Mouse (Mus musculus): ENCODE measurements around the gene Depdc1b.

Gene Depdc1b

GRCm38 (mm10) chr13:108317414-108317813, 1.3 kb downstream of the Depdc1b start:
- no peak for DNase-seq

DNA sequence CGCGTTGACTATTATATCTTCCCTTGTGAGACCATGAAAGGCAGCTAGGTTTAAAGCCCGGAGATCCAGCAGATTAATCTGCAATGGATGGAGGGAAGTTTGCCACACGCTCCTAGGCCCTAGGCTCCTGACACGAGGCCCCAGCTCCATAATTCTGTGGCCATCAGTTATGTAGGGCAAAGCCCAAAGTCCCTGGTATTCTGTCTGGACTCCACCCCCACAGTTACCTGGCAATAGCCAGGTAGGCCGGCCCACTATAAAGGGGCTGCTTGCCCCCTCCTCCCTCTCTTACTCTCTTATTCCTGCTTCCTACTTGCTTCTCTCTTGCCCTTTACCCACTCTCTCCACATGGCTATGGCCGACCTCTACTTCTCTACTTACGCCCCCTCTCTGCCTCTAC, 2.9 kb downstream of the Depdc1b start:
- no peak for DNase-seq

GRCm38 (mm10) chr13:108320216-108320615, 4.1 kb downstream of the Depdc1b start:
- no peak for DNase-seq

- no peak for DNase-seq
Observed at GRCm38 (mm10) chr13:108322466-108322865, 6.3 kb downstream of the Depdc1b start.

GRCm38 (mm10) chr13:108323317-108323716, 7.2 kb downstream of the Depdc1b start:
- DNase-seq: no peak

- peak in 1 of 2 experiments; percentile 39 for DNase-seq
Observed at GRCm38 (mm10) chr13:108323866-108324829, 8.0 kb downstream of the Depdc1b start.

DNA sequence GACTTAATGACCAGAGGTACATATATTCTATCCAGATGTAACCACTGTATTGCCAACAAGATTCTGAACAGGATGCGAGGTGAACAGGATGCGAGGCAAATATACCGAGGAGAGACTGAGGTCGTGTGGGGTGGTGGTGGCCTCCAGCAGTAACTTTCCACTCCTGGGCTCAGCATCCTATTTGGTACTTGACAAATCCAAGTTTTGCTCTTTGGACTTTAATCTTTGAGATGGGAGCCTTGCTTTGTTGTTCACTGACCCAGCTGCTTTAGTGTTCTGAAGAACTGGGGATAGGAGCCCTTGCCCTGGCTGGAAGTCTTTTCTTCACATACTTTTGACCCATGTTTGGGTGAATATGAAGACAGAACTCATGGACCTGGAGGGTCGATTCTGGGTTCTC, 9.7 kb downstream of the Depdc1b start:
- DNase-seq: no peak

DNA sequence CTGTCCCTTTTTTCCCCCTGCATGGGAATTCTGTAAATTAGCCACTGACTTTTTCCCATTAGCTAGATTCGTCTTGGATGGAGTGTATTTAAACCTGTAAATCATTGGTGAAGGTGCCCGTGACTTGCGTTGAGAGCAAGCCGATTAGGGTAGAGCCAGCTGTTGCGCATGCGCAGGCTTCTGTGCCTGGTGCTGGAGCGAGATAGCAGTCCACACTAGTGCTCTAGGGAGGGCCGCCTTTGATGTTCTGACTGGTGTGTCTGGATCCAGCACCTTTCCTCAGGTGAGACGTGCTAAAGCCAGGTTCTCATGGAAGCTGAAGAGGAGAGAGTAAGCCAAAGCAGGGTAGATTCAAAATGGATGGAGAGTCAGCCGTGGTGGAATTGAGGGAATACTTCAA, 10.2 kb downstream of the Depdc1b start:
- DNase-seq: peak; percentile 72 to 85

- no peak for DNase-seq
Observed at GRCm38 (mm10) chr13:108327047-108327446, 10.9 kb downstream of the Depdc1b start.

DNA sequence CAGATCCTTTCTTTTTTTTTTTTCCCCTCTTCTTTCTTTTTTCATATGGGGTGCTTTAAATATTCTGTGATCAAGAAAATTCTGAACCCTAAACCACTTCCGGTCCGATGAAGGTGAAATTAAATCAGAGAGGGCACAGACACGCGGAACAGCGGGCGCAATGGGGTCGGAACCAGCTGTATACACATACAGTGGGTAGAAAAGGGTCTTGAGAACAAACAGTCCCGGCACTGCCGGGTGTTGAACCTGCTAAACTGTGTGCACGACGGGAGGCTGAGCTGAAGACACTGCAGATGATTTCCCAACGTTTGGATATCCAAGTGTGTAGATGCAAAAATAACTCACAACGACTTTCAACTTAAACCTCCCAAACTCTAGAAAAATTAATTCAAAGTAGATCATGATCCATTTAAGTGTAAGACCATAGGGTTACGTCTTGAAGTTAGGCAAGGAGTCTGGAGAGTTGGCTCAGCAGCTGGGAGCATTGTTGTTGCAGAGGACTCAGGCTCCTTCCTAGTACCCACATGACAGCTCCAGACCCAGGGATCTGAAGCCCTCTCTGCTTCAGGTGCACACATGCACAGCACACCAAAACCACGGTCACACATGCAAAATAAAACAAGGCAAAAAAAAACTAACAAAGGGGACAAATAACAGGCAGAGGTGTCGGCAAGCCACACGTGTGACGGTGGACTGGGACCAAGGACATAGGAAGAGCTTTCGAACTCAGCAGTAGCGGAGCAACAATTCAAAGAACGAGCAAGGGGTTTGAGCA, 12.5 kb downstream of the Depdc1b start:
- no peak for DNase-seq

- DNase-seq: no peak
Observed at GRCm38 (mm10) chr13:108329693-108330092, 13.6 kb downstream of the Depdc1b start.

DNA sequence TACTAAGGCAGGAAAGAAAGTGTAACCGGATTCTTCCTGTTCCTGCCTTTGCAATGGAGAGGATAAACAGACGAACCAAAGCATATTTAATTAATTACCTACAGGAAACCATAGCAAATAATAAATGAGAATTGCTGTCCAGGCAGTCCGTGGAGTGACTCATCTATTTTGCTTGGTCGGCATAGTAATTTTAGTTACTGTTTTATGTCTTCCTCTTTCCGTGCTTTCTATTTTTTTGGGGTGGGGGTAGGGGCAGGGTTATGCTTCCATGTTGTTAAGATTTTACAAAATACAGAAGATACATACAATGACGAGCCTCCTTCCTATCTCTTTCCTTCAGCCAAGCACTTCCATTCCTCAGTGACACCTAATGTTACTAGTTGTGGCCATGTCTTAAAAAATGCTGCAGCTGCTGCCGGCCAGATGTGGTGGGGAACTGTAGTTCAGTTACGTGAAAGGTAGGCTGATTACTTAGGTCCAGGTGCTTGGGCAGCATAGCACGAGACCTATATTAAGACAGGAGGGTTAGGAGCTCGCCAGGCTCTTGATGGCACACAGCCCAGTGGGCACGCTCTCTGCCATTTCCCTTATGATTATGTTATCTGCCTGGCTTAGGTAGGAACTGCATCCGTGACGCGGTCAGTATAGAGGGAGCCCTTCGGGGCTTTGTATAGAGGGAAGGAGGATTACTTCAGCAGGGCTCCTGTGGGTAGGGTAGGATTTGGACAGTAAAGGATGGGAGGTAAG, 19.3 kb downstream of the Depdc1b start:
- DNase-seq: no peak

DNA sequence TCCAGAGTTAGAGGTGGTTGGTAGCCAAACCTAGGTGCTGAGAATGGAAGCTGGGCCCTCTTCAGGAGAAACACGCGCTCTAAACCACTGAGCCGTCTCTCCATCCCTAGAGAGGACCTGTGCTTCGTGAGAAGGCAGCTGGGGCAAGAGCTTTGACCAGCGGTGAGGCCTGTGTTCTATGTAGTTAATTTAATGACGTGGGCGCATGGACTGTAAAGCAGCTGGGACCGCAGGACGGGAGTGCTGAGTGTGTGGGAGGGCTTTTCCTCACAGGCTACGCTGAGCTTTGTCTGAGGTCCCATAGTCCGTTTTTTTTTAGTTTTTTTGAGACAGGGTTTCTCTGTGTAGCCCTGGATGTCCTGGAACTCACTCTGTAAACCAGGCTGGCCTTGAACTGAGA, 20.1 kb downstream of the Depdc1b start:
- no peak for DNase-seq

DNA sequence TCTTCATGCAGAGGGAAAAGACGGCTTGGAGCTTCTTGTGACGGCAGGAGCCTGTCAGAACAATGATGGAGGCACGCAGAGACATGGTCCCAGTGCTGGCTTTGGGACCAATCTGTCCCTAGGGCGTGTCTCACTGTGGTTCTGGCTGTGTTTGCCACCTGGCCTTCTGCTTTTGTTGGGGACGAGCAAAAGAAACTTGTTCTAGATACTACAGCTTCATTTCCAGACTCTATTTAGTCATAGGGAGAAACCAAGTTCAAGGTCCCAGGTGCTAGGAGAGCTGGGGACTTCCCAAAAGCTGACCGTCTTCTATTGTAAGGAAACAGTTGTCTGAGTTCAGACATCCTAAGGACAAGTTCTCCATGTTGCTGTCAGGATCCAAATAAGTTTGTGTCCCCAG, 21.2 kb downstream of the Depdc1b start:
- DNase-seq: no peak

DNA sequence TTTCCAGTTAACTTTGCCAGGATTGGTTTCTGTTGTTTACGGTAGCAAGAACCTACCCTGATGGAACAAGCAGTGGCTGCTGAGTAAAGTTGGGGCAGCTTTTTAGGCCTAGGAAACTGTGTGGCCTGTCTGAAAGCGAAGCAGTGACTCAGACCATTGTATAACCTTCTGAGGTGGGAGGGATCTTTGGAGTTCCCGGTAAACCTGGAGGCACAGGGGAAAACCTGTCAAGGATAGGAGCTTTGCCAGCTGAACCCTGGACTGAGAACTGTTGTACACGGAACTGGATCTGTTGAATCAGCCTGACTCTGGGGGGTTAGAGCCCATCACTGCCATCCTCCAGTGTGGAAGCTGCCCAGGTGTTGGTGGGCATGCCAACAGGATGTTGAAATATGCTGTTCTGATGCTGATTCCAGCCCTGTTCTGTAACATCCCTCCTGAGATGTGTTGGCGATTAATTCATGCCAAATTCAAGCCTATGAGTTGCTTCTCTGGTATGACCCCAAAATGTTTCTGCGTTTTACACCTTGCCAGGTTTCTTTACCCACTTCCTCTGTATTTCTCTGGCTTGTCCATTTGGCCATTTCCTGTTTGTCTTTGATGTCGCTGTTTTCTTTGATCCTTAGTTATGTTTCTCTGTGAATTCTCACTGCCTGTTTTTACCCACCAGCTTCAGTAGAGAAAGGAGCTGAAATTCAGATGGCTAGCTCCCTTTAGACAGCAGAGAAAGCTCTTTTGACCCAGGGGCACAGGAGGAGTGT, 22.1 kb downstream of the Depdc1b start:
- peak in 1 of 2 experiments; percentile 21 for DNase-seq

DNA sequence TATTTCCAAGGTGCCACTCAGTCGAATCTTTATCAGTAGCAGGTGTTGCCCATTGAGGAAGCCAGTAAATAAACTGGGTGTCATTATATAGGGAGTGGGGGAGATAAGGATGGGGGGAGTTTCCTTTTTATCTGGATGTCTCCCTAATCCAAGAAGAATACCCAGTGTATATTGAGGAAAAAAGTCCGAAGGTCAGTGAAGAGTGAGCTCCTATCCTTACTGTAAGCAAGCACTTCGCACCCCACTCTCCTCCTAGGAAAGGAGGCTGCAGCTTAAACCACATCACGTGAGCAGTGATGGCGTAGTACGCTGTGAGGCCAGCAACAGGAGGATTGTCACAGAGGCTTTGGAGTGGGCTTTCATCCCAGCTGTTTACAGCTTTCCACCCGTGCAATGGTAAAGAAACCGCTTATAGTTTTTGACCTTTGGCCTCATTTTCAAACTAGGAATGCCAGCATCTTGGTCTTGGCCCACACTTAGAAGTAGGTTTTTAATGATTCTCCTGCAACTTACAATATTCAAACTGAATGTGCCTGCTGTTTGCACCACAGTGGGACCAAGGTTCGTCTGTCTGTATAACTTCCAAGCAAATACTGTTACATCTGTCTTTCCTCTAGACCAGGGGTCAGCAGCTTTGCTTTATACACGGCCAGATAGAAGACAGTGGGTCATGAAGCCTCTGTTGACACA, 23.9 kb downstream of the Depdc1b start:
- DNase-seq: no peak

GRCm38 (mm10) chr13:108341585-108341984, 25.5 kb downstream of the Depdc1b start:
- peak in 1 of 2 experiments; percentile 24 for DNase-seq

GRCm38 (mm10) chr13:108345756-108346155, 29.6 kb downstream of the Depdc1b start:
- DNase-seq: no peak

GRCm38 (mm10) chr13:108347016-108347415, 30.9 kb downstream of the Depdc1b start:
- peak; percentile 57 to 67 for DNase-seq

- DNase-seq: no peak
Observed at GRCm38 (mm10) chr13:108349624-108350023, 33.5 kb downstream of the Depdc1b start.

DNA sequence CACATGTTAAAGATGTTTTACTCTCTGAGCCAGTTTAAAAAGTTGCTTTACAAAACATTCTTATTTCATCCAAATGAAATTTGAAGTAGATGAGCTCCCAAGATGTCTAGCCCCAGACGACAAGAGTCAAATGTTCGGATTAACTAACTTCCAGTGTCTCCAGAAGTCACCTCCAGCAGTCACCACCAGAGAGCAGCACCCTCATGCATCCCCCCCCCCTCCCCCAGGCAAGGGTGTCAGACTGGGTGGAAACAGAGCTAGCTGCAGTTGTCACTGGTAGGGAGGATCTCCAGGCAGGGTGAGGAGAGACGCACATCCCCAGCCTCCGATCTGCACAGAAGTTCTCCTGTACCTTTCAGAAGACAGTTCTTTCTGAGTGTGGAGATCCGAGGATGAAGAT, 37.6 kb downstream of the Depdc1b start:
- DNase-seq: no peak

Measured in kidney, postnatal 4 days (tissue).